Mouse (Mus musculus) cerebellum, adult 2 months (tissue): ENCODE measurements around the gene Gm11437. TPM values are rescaled to one million over a fixed set of nuclear protein-coding genes. Genes with fewer than 3 reads are reported as not detected.

Experiments
- DNase-seq, 2 experiments: peaks; one replicate each; pipeline ENCODE4 v3.0.0; 2021
- H3K27ac ChIP-seq: fragments of 200-500 bp; 2 replicates; pipeline ENCODE4 v1.5.1; 2012; ENCODE audit warnings: low read length, control low read depth, inconsistent platforms; ENCODE audit not compliant: insufficient read depth
- H3K27me3 ChIP-seq: fragments of 200-500 bp; 2 replicates; pipeline ENCODE4 v1.6.1; 2012; ENCODE audit warnings: inconsistent platforms, mild to moderate bottlenecking, low read length, moderate library complexity; ENCODE audit not compliant: control insufficient read depth, insufficient read depth
- H3K4me1 ChIP-seq: fragments of 200-500 bp; 2 replicates; pipeline ENCODE4 v1.6.1; 2011; ENCODE audit warnings: low read length; ENCODE audit not compliant: control insufficient read depth, insufficient read depth
- H3K4me3 ChIP-seq: fragments of 200-500 bp; replicated peaks from 2 replicates; pipeline ENCODE3; 2011; ENCODE audit warnings: mild to moderate bottlenecking, low read depth, low read length, control low read depth; ENCODE audit not compliant: insufficient read depth
- CTCF ChIP-seq: fragments of 200-500 bp; IDR thresholded peaks from 2 replicates; pipeline ENCODE4 v1.5.1; 2011; ENCODE audit warnings: low read depth, mild to moderate bottlenecking, control low read depth, low read length, moderate library complexity, borderline replicate concordance; ENCODE audit not compliant: insufficient read depth
- POLR2A ChIP-seq: fragments of 200-500 bp; IDR thresholded peaks from 2 replicates; pipeline ENCODE4 v1.6.1; 2011; ENCODE audit warnings: low read length, control low read depth, borderline replicate concordance; ENCODE audit not compliant: insufficient read depth
- WGBS: fragments of 180-500 bp; shearing (Covaris S2); methylation state at CpG from one replicate; pipeline ENCODE4 v1.1.7; 2018; 5-methylcytosine and 5-hydroxymethylcytosine counted together
- polyA plus RNA-seq: library from polyadenylated mRNA; depleted of rRNA; stranded (reverse); fragments of >200 nt; gene quantifications from 2 replicates; pipeline ENCODE4 v1.2.3, GENCODE M21; 2012

Gm11437 gene
- polyA plus RNA-seq, 1 experiment: not detected

DNA sequence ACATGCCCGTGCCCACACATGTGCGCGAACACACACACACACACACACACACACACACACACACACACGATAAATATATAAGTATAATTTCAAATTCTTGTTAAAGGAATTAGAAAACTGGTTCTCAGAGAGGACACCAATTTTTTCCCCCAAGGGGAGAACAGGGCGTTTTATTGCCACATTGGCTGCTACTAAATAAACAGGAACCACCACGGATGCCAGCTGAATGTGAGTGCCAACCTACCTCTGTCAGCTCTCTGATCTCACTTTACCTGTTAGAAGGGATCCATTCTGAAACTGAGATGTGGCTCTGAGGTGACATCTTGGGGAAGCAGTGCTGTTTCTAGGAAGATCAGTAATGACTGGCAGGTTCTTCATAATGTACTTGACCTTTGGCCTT is 3.2 kb downstream of the Gm11437 start:
- 85% methylated on average over 6 of the region's 6 CpGs for WGBS
- no peak overlapping the region for H3K27ac ChIP-seq
- no peaks in the 10 kb centered on the region for H3K27me3 ChIP-seq
- DNase-seq: no peak
- no peak for TF ChIP-seq CTCF
- TF ChIP-seq POLR2A: no peak
- H3K4me1 ChIP-seq: no peaks in the 10 kb centered on the region
- H3K4me3 ChIP-seq: no peak overlapping the region

DNA sequence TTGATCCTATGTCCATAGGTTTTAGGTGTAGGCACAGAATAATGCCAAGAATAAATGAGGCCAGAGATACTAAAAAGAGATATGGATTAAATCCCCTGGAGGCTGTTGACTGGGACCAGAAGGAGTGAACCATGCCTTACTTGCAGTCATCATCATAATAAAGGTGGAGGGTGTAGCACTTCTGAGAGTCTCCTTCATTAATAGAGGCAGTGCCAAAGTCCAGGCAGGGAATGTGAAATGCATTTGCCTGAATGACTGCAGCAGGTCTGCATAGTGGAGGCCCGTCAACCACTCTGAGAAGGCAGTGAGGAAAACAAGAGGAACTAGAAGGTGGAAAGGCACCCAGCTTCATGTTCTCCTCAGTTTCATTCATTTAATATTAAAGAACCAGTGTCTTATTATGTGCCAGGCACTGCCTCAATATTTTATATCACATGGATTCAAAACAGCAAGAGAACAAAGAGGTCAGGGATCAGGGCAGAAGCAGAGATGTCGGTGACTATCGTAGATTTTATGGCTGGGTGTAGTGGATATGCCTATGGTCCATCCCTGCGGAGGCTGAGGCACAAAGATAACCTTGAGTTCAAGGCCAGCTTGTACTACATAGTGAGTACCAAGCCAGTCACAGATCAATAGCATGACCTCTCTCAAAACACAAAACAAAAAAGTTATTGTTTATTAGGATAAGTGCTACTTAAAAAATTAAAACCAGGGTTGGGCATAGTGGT is 10.6 kb downstream of the Gm11437 start:
- no peak for TF ChIP-seq CTCF
- TF ChIP-seq POLR2A: no peak
- H3K27ac ChIP-seq: no peak overlapping the region
- no peak for DNase-seq
- no peak overlapping the region for H3K4me3 ChIP-seq
- H3K27me3 ChIP-seq: no peaks in the 10 kb centered on the region
- 90% methylated on average over 4 of the region's 4 CpGs for WGBS
- no peaks in the 10 kb centered on the region for H3K4me1 ChIP-seq

DNA sequence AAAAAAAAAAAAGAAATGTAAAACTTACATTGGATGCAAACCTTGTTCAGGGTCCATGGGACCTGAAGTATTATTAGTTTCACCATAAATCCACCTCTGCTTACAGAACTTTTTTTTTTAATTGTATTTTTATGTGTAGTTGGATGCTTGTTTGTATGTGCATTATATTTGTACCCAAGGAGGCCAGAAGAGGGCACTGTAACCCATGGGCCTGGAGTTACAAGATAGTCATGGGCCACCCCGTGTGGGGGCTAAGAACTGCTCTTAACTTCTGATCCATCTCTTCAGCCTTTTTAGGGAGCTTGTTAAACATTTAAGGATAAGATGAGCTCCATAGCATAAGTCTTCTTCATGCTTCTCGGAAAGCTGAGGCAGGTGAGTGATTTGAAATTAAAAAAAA is 16.4 kb downstream of the Gm11437 start:
- no peak for DNase-seq
- 68% methylated on average over 2 of the region's 2 CpGs for WGBS
- no peaks in the 10 kb centered on the region for H3K27me3 ChIP-seq
- no peak for TF ChIP-seq CTCF
- no peak for TF ChIP-seq POLR2A
- H3K27ac ChIP-seq: no peak overlapping the region
- H3K4me3 ChIP-seq: no peak overlapping the region
- H3K4me1 ChIP-seq: no peaks in the 10 kb centered on the region

DNA sequence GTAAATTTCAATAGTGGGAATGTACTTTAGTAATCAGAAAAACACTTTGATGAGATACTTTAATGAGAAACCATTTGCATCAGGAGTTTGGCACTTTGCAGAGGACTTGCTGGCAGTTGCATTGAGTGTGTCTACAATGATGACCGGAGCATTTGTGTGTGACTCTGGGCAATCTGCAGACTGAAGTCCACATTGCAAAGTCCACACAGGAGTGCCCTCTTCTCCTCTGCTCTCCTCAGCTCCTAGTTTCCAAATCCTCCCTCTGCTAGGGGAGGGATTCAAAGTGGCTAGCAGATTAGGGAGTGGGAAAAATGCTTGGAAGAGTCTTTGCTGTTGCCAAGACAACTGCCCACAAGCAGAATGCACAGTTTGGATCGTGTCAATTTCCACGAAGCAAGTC is 21.2 kb downstream of the Gm11437 start:
- no peaks in the 10 kb centered on the region for H3K27me3 ChIP-seq
- DNase-seq: no peak
- H3K4me3 ChIP-seq: no peak overlapping the region
- H3K27ac ChIP-seq: no peak overlapping the region
- H3K4me1 ChIP-seq: no peaks in the 10 kb centered on the region
- WGBS: 29% methylated on average over 3 of the region's 3 CpGs
- no peak for TF ChIP-seq CTCF
- TF ChIP-seq POLR2A: no peak

DNA sequence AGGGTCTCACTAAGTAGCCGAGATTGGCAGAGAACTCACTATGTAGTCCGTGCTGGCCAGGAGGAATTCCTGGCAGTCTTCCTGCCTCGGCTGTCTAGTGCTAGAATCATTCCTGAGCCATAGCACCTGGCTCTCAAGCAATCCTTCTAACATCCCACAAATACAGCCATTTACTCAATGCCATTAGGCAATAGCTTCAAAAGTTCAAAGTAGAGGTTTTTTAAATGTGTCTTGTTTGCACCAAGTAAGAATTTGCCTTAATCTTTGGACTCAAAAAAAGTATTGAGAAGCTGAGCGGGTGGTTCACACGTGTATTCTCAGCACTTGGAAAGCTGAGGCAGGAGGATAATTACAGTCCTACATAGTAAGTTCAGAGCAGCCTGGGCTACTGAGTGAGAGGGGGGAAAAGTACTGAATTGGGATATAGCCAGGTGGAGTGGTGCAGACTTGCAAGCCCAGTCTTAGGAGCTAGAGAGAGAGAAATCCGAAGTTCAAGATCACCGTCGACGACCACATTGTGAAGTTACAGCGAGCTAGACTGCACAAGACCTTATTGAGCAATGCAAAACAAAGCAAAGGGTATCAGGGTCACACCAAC is 22.0 kb downstream of the Gm11437 start:
- TF ChIP-seq CTCF (no peak), POLR2A (no peak)
- Histone ChIP-seq H3K4me1 (no peaks in the 10 kb centered on the region), H3K27ac (no peak overlapping the region), H3K4me3 (no peak overlapping the region), H3K27me3 (no peaks in the 10 kb centered on the region)
- WGBS: 63% methylated on average over 10 of the region's 10 CpGs
- DNase-seq: no peak

DNA sequence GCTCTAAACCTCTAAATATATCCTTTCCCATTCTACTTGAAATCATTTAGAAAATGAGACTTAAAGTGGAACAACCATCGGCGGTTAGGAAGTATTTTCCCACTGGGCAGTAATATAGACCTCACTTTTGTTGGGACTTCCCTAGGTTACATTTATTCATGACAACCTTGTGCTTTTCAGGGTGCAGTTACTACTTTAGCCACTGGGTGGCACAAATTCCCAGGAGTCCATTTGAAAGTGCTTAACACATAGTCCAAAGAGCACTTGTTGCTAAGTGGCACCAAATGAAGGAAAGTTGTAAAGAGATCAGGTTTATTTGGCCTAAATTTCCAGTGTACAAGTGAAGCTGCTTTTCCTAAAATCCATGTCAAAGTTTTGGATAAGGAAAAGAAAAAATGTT is 25.5 kb downstream of the Gm11437 start:
- TF ChIP-seq POLR2A (no peak), CTCF (peak; percentile 35; the same call in 1 of the 2 replicates)
- peak in 1 of 2 experiments; percentile 17 for DNase-seq
- H3K27me3 ChIP-seq: no peaks in the 10 kb centered on the region
- H3K4me3 ChIP-seq: no peak overlapping the region
- H3K27ac ChIP-seq: no peak overlapping the region
- no peaks in the 10 kb centered on the region for H3K4me1 ChIP-seq
- WGBS: 53% methylated on average over 2 of the region's 2 CpGs

DNA sequence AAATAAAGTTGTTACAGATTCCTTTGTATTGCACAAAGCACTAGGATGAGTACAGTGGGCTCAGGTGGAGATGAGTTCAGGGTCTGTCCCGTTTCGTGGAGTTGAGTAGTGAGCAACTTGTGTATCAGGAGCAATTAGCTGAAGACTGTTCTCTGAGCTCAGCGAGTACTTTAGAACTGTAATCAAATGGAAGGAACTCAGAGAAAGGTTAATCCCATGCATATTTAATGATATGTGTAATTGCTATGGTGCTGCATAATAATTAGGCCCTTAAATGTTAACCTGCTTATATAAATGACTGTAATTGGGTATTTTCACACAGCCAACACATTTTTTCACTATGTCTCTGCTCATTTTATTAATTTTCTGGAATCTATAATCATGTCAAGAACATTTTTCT is 30.8 kb downstream of the Gm11437 start:
- H3K4me3 ChIP-seq: no peak overlapping the region
- no peak for TF ChIP-seq POLR2A
- TF ChIP-seq CTCF: no peak
- H3K27me3 ChIP-seq: no peaks in the 10 kb centered on the region
- no peak overlapping the region for H3K27ac ChIP-seq
- no peaks in the 10 kb centered on the region for H3K4me1 ChIP-seq
- WGBS: 85% methylated on average over 3 of the region's 3 CpGs
- no peak for DNase-seq

DNA sequence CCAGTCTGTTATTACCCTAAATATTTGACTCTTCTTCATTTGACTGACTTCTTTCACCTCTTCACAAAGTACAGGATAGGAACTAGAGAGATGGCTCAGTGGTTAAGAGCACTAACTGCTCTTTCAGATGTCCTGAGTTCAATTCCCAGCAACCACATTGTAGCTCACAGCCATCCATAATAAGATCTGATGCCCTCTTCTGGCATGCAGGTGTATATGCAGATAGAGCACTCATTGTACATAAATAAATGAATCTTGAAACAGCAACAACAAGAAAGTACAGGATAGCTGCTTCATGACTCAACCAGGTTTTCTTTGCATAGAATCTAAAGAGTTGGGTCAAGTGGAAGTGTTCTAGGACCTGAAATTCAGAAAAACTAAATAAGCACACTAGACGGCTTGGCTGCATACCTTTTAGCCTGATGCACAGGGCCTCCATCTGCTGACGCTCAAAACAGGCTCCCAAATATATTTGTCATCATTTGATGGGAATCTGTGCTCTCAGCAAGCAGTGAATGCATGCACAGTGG is 32.9 kb downstream of the Gm11437 start:
- Histone ChIP-seq H3K4me3 (no peak overlapping the region), H3K27ac (no peak overlapping the region), H3K27me3 (no peaks in the 10 kb centered on the region), H3K4me1 (no peaks in the 10 kb centered on the region; the same call in 1 of the 2 replicates)
- WGBS: 92% methylated on average over 2 of the region's 2 CpGs
- no peak for DNase-seq
- TF ChIP-seq CTCF (no peak), POLR2A (no peak)
